Mouse (Mus musculus) embryo, embryonic 11 days (tissue): ENCODE measurements around the gene Anapc13.
A peak's percentile ranks its signal among the peaks of the same experiment; 100 is the strongest.

ENCODE experiments used
- DNase-seq: peaks from one replicate; pipeline ENCODE4 v3.0.0-alpha.2; 2015

Gene Anapc13

DNA sequence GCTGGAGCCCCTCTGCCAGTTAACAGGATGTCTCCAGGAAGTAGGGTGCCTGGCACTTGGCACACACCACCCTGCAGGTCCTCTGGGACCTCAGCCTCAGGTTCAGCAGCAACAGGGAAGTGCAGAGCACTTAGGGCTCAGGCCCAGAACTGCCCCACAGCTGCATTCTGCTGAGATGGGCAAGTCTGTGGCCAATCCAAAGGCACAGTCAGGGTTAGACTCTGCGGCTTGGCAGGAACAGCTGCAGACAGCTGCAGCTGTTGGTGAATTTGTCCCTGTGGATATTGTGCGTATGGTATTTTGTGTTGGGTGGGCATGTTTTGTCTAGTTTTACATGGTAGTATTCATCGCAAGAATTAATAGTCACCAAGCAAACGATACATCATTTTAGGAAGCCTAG lies 6.1 kb downstream of the Anapc13 start:
- no peak for DNase-seq

DNA sequence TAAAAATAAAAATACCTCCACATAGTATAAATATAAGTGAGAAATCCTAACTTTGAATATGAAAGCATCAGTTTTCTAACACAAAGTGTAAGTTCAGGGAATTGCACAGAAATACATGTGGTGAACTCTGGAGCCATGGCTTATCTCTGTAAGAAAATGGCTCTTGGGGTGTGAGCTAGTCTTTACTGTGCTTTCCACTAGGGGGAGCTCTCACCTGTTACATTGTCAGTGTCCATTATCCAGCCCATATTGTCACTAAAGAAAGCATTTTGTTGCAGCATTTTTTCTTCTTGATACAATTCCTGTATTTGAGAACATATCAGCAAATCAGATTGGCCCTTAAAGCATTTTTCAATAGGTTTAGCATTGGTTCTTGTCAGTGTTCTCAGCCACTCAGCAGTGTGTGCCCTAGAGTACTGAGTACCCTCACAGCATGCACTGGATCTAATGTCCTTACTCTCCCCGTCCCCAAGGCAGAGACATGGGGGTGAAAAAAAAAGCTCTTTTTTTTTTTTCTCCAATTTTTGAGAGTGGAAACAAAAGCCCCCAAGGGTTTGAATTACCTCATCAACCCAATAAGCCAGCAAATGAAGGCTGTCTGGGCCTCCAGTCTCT lies 6.9 kb downstream of the Anapc13 start:
- DNase-seq = peak; percentile 85

GRCm38 (mm10) chr9:102634453-102634852 lies 8.4 kb downstream of the Anapc13 start:
- no peak for DNase-seq

DNA sequence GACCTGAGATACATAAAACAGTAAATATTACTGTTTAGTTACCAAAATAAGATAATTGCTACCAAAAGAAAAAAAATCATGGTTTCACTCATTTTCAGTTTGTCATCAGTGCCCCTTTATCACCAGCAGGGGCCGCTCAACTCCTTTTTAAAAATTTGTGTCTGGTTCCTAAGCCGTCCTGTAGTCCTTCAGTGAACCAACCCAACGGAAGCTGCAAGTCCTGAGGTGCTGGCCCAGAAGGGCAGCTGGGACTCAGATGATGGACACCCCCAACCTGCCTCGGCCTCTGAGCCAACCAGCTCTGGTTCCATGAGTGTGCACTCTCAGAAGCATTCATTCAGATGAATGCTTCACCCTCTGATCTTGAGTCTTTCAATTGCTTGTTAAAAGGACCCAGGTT lies 10.5 kb downstream of the Anapc13 start:
- DNase-seq = peak; percentile 83

- no peak for DNase-seq
These were observed 11.0 kb downstream of the Anapc13 start for GRCm38 (mm10) chr9:102637115-102637514.

DNA sequence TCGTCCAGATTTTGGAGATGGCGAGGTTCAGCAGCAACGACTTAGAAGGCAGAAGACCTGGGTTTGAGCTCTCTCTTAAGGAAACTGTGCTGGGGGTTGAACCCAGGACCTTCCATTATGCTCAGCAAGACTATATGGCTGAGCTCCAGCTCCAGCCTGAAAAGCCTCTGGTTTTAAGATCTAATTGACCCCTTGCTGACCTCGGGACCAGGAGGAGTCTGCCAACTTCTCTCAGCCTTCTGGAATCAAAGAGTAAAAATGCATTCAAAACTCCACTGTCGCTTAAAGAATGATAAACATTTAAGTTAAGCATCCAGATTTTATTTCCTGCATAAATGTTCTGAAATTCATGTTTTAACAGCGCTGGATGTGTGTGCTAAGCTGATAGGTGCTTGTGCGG lies 12.9 kb downstream of the Anapc13 start:
- DNase-seq = no peak

DNA sequence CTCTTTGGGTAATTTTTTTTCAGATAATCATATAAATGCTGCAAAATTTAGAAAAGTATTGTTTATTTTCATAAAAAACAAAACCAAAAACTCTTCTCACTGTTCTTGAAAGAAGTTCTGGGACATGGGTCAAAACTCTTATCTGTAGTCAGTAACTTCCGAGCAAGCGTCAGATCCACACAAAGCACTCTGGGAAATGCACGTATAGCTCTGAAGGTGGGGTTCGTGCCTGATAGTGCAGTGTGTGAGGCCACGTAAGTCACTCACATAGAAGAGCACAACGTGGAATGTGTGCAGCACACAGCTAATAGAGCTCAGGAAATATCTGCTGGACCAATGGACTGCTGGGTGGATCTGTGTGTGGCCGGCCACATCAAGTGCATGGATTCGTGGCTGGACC lies 13.4 kb downstream of the Anapc13 start:
- no peak for DNase-seq

DNA sequence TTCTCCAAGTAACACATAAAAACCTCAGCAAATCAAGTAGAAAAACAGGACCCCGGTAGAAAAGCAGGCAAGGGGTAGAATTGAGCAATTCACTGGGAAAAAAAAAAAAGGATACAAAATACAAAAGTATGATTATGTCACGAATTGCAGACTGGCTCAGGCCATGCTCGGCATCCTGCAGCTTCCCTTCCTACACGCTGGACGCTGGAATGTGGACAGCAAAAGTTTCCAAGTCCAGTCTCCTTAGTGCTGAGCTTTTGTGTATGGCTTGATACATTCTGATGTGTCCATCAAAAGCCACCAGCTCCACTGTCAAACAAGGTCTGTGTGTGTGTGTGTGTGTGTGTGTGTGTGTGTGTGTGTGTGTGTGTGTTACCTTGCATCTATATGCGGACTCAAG lies 15.4 kb downstream of the Anapc13 start:
- no peak for DNase-seq

DNA sequence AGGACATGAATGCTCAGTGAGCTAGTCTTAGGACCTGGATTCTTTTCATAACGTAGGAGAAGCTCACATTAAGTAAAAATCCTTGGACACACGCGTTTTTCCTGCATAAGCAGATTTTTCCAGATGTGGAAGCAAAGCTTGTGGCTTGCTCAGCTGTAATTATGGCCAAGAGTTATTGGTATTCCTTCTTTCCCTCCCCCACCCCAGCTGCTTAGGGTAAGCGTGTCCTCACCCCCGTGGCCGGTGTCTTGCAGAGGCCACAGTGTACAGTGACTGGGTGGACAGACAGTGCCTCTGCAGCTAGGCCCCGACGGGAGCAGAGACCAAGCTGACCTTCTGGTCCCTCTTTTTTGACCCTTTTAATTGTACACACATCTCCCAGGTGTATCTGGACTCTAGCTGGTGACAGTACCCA lies 17.0 kb downstream of the Anapc13 start:
- DNase-seq = peak; percentile 68

DNA sequence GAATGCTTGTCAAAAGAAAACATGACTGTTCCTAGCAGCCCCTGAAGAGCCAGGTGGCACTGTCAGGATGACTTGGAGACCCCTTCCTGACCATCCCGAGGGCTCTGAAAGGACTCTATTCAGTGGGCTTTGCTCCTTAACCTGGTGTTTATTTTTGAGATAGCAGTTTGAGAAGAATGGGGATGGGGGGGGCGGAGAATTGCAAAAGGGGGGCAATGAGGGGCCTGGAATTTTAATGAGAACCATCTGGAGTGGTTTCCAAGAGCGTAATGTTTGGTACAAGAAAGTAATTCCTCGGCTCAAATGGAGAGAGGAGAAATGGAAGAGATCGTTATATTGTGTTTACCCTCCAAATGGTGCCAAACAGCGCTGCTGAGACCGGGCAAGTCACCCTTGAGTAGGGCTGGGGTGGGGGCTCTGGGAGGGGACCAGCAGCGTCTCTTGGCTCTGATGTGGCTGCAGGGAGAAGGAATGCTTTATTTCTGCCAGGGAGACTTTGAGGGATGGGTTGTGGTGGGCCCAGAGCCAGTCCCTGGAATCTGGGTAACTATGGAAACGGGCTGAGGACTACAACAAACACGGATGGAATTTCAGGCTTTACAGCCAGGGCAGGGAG lies 17.5 kb downstream of the Anapc13 start:
- DNase-seq = peak; percentile 91

- no peak for DNase-seq
These were observed 19.1 kb downstream of the Anapc13 start for GRCm38 (mm10) chr9:102645119-102645695.

- no peak for DNase-seq
These were observed 20.9 kb downstream of the Anapc13 start for GRCm38 (mm10) chr9:102647010-102647409.

- DNase-seq = peak; percentile 85
These were observed 23.9 kb downstream of the Anapc13 start for GRCm38 (mm10) chr9:102649917-102650527.

DNA sequence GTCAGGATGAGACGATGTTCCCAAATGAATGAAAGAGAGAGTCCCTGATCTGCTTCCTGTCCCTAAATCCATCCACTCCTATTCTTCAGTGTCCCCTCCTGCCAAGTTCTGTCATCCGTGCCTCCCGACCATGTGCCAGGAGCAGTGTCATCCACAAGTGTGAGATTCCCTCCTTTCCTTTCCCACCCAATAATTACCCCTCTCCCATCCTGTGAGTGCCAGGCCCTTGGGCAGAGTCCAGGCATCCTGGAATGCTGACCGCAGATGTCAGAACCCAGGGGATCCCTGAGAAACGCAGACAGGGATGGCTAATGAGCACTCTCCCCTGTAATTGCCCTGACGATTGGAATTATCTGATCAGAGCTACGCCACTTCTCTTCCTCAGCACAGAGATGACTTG lies 24.5 kb downstream of the Anapc13 start:
- DNase-seq = no peak

GRCm38 (mm10) chr9:102651199-102651720 lies 25.2 kb downstream of the Anapc13 start:
- DNase-seq = no peak

DNA sequence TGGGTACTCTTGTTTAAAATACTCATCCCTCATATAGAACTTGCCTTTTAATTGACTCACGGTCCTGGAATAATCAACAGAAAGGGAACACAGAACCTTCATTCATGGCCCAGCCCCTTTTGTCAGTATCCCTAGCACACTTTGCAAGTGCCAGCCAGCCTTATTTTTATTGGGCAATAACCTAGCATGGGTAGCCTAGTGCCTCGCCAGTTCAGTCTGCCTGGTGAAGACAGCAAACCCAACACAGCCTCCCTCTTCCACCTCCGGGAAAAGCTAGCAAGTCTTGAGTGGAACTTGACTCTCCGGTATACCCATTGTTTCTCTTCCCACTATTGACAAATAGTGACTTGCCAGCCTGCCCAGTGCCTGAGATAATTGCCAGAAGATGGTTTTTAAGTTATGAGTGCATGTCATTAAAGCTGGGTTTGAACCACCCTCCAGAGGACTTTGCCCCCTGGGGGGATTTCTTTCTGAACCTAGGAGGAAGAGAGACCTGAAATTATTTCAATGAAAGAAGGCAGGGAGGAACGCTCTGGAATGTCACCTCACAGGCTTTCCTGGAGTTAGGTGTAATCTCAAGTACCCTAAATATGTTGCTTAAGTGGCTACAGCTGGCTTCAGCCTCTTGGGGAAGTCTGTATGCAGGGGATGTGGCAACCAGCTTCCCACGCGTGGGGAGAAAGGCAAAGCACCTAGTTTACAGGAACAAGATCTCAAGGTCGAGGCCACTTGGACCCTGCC lies 30.4 kb downstream of the Anapc13 start:
- no peak for DNase-seq

- no peak for DNase-seq
These were observed 42.0 kb downstream of the Anapc13 start for GRCm38 (mm10) chr9:102668115-102668514.

GRCm38 (mm10) chr9:102668906-102669305 lies 42.8 kb downstream of the Anapc13 start:
- no peak for DNase-seq

DNA sequence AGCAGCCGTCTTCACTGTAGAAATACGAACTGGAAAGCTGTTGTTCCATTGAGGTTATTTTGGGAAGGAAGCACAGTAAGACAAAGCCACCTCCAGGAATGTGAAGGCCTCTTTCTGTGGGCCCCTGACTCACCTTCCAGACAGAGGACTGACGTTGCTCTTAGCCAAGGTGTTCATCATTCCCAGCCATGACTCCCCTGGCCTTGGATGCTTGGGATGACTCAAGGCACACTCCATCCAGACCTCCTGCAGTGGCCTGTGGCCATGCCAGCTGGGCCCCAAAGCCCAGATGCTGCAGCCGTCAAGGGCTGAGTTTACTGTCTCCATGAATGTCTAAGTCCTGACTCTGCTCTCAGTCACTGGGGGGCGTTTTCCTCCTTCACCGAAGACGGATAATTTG lies 47.3 kb downstream of the Anapc13 start:
- DNase-seq = no peak

GRCm38 (mm10) chr9:102675922-102676321 lies 49.8 kb downstream of the Anapc13 start:
- no peak for DNase-seq

DNA sequence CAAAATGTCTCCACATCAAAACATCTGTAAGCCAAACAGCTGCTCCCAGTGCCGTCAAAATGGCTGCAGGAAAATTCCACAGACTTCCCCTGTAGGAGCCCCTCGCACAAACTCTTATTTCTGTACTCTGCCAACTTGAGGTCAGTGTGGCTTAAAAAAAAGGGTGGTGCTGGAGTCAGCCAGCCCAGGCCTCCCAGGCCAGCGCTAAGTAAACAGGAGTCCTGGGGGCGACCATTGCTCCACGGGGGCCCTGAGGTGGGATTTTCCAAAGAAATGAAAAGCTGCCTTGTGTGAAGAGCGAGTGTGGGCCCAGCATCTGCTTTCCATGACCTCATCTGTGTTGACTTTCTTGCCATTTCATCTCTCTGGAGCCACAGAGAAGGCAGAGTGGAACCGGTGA lies 55.4 kb downstream of the Anapc13 start:
- DNase-seq = peak; percentile 34
